Mouse (Mus musculus) mouse embryonic stem cell (cell line): ENCODE data around the gene Vps8.

Experiments used
- in situ Hi-C, 2 experiments: fragments of 300-500 bp; cut with MboI; formaldehyde crosslinking; loops; 1 replicate in 1 of 2; 3 replicates in 1 of 2; pipeline ENCODE4 v1.14.3; 2019 to 2020; ENCODE audit warnings: low sequenced_read_pairs in 2 of 2, low pct_unique_long_range_greater_than_20kb in 1 of 2, mixed read lengths in 1 of 2; ENCODE audit not compliant: unreplicated experiment in 1 of 2

Vps8 gene

DNA sequence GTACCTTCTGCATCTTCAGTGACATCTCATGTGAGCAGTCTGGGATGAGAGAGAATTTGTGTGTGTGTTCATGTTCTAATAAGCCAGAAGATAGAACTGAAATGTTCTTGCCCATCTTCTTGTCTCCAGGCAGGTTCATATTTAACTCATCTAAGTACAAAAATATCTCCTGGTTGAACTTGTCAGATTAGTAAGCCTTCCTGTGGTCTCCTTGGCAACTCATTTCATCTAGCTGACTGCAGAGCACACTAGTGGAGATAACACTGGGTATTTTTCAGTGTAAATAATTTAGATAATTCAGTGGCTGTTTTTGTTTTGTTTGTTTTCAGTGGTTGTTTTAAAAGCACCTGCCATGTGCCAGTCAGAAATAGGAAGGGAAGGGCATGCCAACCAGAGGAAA, 96.9 kb downstream of the Vps8 start:
- in situ Hi-C loops = no loop called here

- in situ Hi-C loops = no loop called here
Observed at GRCm38 (mm10) chr16:21523738-21524137, 100.8 kb downstream of the Vps8 start.

GRCm38 (mm10) chr16:21525376-21525775, 102.5 kb downstream of the Vps8 start:
- in situ Hi-C loops = no loop called here

GRCm38 (mm10) chr16:21527271-21528007, 104.5 kb downstream of the Vps8 start:
- in situ Hi-C loops = no loop called here

- in situ Hi-C loops = no loop called here
Observed at GRCm38 (mm10) chr16:21533503-21533902, 110.6 kb downstream of the Vps8 start.

GRCm38 (mm10) chr16:21536240-21537005, 113.5 kb downstream of the Vps8 start:
- in situ Hi-C loops = no loop called here

GRCm38 (mm10) chr16:21537312-21537711, 114.4 kb downstream of the Vps8 start:
- in situ Hi-C loops = no loop called here

- in situ Hi-C loops = no loop called here
Observed at GRCm38 (mm10) chr16:21538889-21539288, 116.0 kb downstream of the Vps8 start.

DNA sequence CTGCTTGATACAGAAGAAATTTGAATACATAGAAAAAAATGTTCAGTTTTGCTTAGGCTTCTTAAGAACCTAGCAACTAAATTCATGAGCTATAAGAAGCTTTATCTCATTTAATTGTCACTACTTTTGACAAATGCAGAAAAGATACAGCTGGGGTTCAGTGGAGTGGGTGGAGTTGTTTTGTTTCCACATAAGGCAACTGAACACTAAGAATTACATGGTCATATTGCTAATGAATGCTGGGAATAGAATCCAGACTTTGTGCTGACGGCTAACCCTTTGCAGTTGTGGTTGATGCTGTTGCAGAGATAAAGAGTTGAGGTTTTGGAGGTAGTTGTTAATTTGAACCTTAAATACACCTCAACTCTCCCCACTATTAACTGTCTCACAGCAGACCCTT, 119.6 kb downstream of the Vps8 start:
- in situ Hi-C loops = no loop called here

- in situ Hi-C loops = no loop called here
Observed at GRCm38 (mm10) chr16:21547446-21547845, 124.5 kb downstream of the Vps8 start.

- in situ Hi-C loops = no loop called here
Observed at GRCm38 (mm10) chr16:21549751-21550150, 126.8 kb downstream of the Vps8 start.

DNA sequence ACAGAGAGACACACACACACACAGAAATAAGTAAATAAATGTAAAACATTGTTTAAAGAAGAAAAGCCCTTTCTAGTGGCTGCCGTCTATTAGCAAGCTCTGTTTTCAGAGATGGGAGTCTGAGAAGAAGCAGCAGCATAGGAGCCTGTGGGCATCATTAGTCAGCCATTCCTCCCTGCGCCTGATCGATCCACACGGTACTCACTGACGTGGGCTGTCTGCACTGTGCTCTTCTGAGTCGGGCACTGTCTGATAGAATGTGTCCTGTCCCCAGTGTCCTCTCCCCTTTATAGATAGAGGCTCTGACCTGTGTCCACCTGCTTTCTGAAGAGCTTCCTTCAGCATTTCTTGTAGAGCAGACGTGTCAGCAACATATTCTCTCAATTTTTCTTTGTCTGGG, 127.5 kb downstream of the Vps8 start:
- in situ Hi-C loops = no loop called here

GRCm38 (mm10) chr16:21553506-21553905, 130.6 kb downstream of the Vps8 start:
- in situ Hi-C loops = no loop called here

GRCm38 (mm10) chr16:21562625-21563300, 139.8 kb downstream of the Vps8 start:
- in situ Hi-C loops = no loop called here

- in situ Hi-C loops = no loop called here
Observed at GRCm38 (mm10) chr16:21563322-21563721, 140.4 kb downstream of the Vps8 start.

GRCm38 (mm10) chr16:21567093-21567492, 144.2 kb downstream of the Vps8 start:
- in situ Hi-C loops = no loop called here

DNA sequence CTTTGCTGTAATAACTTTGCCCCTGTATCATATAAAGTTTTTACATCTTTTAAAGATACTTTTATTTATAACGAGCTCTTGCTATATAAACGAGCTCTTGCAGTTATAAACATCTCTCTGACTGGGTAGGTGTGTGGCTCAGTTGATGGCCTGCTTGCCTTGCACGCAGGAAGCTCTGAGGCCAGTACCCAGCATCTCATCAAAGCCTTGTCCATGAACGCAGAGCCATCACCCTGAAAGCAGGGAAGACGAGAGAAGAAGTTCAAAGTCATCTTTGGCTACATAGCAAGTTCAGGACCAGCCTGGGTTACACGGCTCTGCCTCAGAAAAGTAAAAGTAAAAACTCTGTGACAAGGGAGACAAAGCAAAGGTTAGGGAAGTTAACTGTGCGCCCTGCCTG, 147.0 kb downstream of the Vps8 start:
- in situ Hi-C loops = no loop called here

- in situ Hi-C loops = no loop called here
Observed at GRCm38 (mm10) chr16:21570786-21571185, 147.9 kb downstream of the Vps8 start.

DNA sequence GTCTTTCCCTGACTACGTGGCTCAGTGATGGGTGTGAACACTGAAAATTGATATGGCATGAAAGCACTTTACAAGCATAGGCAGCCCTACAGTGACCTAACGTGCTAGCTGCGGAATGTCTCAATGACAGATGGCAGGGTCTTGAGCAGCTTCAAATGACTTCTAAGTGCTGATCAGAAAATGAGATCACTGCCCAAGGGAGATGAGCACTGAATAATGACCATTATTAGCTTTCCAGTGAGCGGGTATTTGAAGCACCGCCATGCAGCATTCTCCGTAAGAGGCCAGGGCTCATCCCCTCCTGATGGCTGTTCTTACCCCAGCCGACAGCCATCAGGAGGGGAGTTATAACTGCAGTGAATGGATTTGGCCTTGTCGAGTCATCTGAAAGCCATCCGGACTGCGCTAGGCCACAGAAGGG, 153.1 kb downstream of the Vps8 start:
- in situ Hi-C loops = no loop called here
